Mouse (Mus musculus) hindbrain, embryonic 16.5 days (tissue): ENCODE data around the gene Gtf2f2. TPM values are rescaled to one million over a fixed set of nuclear protein-coding genes. Genes with fewer than 3 reads are reported as not detected.
"Not testable (repeated sequence)": the region's sequence is repeated elsewhere in the genome, so short reads cannot be mapped to it uniquely, and the experiment has no call there.

Experiments
- ATAC-seq: fragments of 200-750 bp; cut with Nextera tagmentation; 2 replicates; pipeline ENCODE4 v1.8.0; 2017; ENCODE audit warnings: moderate TSS enrichment, moderate library complexity
- H3K27ac ChIP-seq: fragments of 300-500 bp; sonication (generic); 2 replicates; pipeline ENCODE4 v1.5.1; 2014; ENCODE audit warnings: low read depth, mild to moderate bottlenecking, control low read depth, low read length, moderate library complexity
- H3K27me3 ChIP-seq: fragments of 300-500 bp; sonication (generic); replicated peaks from 2 replicates; pipeline ENCODE4 v1.6.1; 2014; ENCODE audit warnings: low read length; ENCODE audit not compliant: control insufficient read depth, insufficient read depth
- H3K36me3 ChIP-seq: fragments of 300-500 bp; sonication (generic); 2 replicates; pipeline ENCODE4 v1.6.1; 2014; ENCODE audit warnings: mild to moderate bottlenecking, low read length, moderate library complexity, mixed read lengths; ENCODE audit not compliant: control insufficient read depth, insufficient read depth
- H3K4me1 ChIP-seq: fragments of 300-500 bp; sonication (generic); 2 replicates; pipeline ENCODE4 v1.6.1; 2014; ENCODE audit warnings: low read depth, low read length; ENCODE audit not compliant: control insufficient read depth, insufficient read depth
- H3K4me2 ChIP-seq: fragments of 300-500 bp; sonication (generic); 2 replicates; pipeline ENCODE4 v1.6.1; 2014; ENCODE audit warnings: mild to moderate bottlenecking, low read length, control low read depth, moderate library complexity
- H3K4me3 ChIP-seq: fragments of 300-500 bp; sonication (generic); 2 replicates; pipeline ENCODE4 v1.5.1; 2014; ENCODE audit warnings: mild to moderate bottlenecking, low read length, control low read depth, moderate library complexity
- H3K9ac ChIP-seq: fragments of 300-500 bp; sonication (generic); 2 replicates; pipeline ENCODE4 v1.6.1; 2014; ENCODE audit warnings: low read depth, mild to moderate bottlenecking, control low read depth, low read length, moderate library complexity
- H3K9me3 ChIP-seq: fragments of 300-500 bp; sonication (generic); 2 replicates; pipeline ENCODE4 v1.6.1; 2014; ENCODE audit warnings: mild to moderate bottlenecking, low read length, moderate library complexity; ENCODE audit not compliant: control insufficient read depth
- WGBS: fragments of 180-500 bp; shearing (Covaris S2); extraction: QIAGEN DNeasy Blood & Tissue Kit; methylation state at CpG from one replicate; pipeline ENCODE4 v1.1.7; 2014; 5-methylcytosine and 5-hydroxymethylcytosine counted together
- polyA plus RNA-seq: library from polyadenylated mRNA; unstranded; fragments of >200 nt; fragmentation: Nextera tagmentation; extraction: Ambion mirVana; gene quantifications from 2 replicates; pipeline ENCODE4 v1.2.1, GENCODE M21; 2015

The Gtf2f2 gene
- polyA plus RNA-seq, 1 experiment from 2014 or later: 33.2 TPM

GRCm38 (mm10) chr14:75870631-75871030 is 140.0 kb downstream of the Gtf2f2 start:
- no peak overlapping the region for H3K27ac ChIP-seq
- H3K27me3 ChIP-seq: no peaks in the 10 kb centered on the region
- WGBS: 18% methylated on average over 9 of the region's 10 CpGs
- H3K4me1 ChIP-seq: no peaks in the 10 kb centered on the region
- H3K4me3 ChIP-seq: peak overlapping the region; percentile 19; the same call in 1 of the 2 replicates
- H3K9me3 ChIP-seq: no peaks in the 10 kb centered on the region
- peak overlapping the region; percentile 45 for H3K4me2 ChIP-seq
- peak; percentile 72 for ATAC-seq
- no peaks in the 10 kb centered on the region for H3K36me3 ChIP-seq
- H3K9ac ChIP-seq: peak overlapping the region; percentile 36; the same call in 1 of the 2 replicates

- H3K27me3 ChIP-seq: no peaks in the 10 kb centered on the region
- H3K4me2 ChIP-seq: no peak overlapping the region
- no peaks in the 10 kb centered on the region for H3K36me3 ChIP-seq
- no peaks in the 10 kb centered on the region for H3K4me1 ChIP-seq
- no peak overlapping the region for H3K9ac ChIP-seq
- H3K27ac ChIP-seq: no peak overlapping the region
- H3K4me3 ChIP-seq: no peak overlapping the region
- no peak for ATAC-seq
- no peaks in the 10 kb centered on the region for H3K9me3 ChIP-seq
- WGBS: 76% methylated on average over 14 of the region's 14 CpGs
These were observed 140.8 kb downstream of the Gtf2f2 start for GRCm38 (mm10) chr14:75869769-75870363.

- not testable (repeated sequence) for H3K36me3 ChIP-seq
These were observed 142.6 kb downstream of the Gtf2f2 start for GRCm38 (mm10) chr14:75868028-75868427.

GRCm38 (mm10) chr14:75866706-75867333 is 143.8 kb downstream of the Gtf2f2 start:
- Histone ChIP-seq H3K36me3 (no peaks in the 10 kb centered on the region), H3K27ac (no peak overlapping the region), H3K9ac (no peak overlapping the region), H3K9me3 (no peaks in the 10 kb centered on the region), H3K27me3 (no peaks in the 10 kb centered on the region), H3K4me3 (no peak overlapping the region), H3K4me1 (peaks cover 5% of the 10 kb centered on the region; the same call in 1 of the 2 replicates), H3K4me2 (no peak overlapping the region)
- WGBS: 84% methylated on average over 9 of the region's 9 CpGs
- ATAC-seq: no peak

More at GRCm38 (mm10) chr14:75868028-75868427, 142.6 kb downstream of the Gtf2f2 start:
- not testable (repeated sequence) for H3K4me1 ChIP-seq, H3K27me3 ChIP-seq, H3K4me3 ChIP-seq, H3K4me2 ChIP-seq, H3K9ac ChIP-seq, H3K9me3 ChIP-seq, H3K27ac ChIP-seq, ATAC-seq
- WGBS: 70% methylated on average over 3 of the region's 3 CpGs

- H3K27ac ChIP-seq: no peak overlapping the region
- H3K4me2 ChIP-seq: no peak overlapping the region
- no peak overlapping the region for H3K4me3 ChIP-seq
- H3K9ac ChIP-seq: no peak overlapping the region
- peak; percentile 69 for ATAC-seq
- WGBS: 10% methylated on average over 7 of the region's 7 CpGs
- no peaks in the 10 kb centered on the region for H3K27me3 ChIP-seq
- H3K4me1 ChIP-seq: peaks cover 5% of the 10 kb centered on the region; the same call in 1 of the 2 replicates
- H3K36me3 ChIP-seq: no peaks in the 10 kb centered on the region
- H3K9me3 ChIP-seq: no peaks in the 10 kb centered on the region
These were observed 146.9 kb downstream of the Gtf2f2 start for GRCm38 (mm10) chr14:75863549-75864409.

- Histone ChIP-seq H3K4me1 (peaks cover 5% of the 10 kb centered on the region; the same call in 1 of the 2 replicates), H3K9me3 (no peaks in the 10 kb centered on the region), H3K4me2 (no peak overlapping the region), H3K36me3 (no peaks in the 10 kb centered on the region), H3K27ac (no peak overlapping the region), H3K4me3 (no peak overlapping the region), H3K27me3 (no peaks in the 10 kb centered on the region), H3K9ac (no peak overlapping the region)
- ATAC-seq: no peak
- 88% methylated on average over 6 of the region's 6 CpGs for WGBS
These were observed 148.0 kb downstream of the Gtf2f2 start for GRCm38 (mm10) chr14:75862701-75863100.

- Histone ChIP-seq H3K9me3 (no peaks in the 10 kb centered on the region), H3K4me3 (no peak overlapping the region), H3K36me3 (no peaks in the 10 kb centered on the region), H3K4me2 (no peak overlapping the region), H3K27ac (no peak overlapping the region), H3K9ac (no peak overlapping the region), H3K4me1 (peaks cover 5% of the 10 kb centered on the region; the same call in 1 of the 2 replicates), H3K27me3 (no peaks in the 10 kb centered on the region)
- no peak for ATAC-seq
- WGBS: 86% methylated on average over 2 of the region's 2 CpGs
These were observed 151.0 kb downstream of the Gtf2f2 start for GRCm38 (mm10) chr14:75859619-75860018.

GRCm38 (mm10) chr14:75858181-75858580 is 152.5 kb downstream of the Gtf2f2 start:
- H3K27ac ChIP-seq: no peak overlapping the region
- no peaks in the 10 kb centered on the region for H3K9me3 ChIP-seq
- H3K4me3 ChIP-seq: no peak overlapping the region
- H3K27me3 ChIP-seq: no peaks in the 10 kb centered on the region
- 75% methylated on average over 2 of the region's 2 CpGs for WGBS
- H3K9ac ChIP-seq: no peak overlapping the region
- H3K4me2 ChIP-seq: no peak overlapping the region
- no peaks in the 10 kb centered on the region for H3K36me3 ChIP-seq
- no peaks in the 10 kb centered on the region for H3K4me1 ChIP-seq
- no peak for ATAC-seq
